Mouse (Mus musculus) CH12F3 (cell line): Measurements from ENCODE around the gene Aqp11.

Experiments
- in situ Hi-C: fragments of 300-500 bp; cut with MboI; formaldehyde crosslinking; loops from 2 replicates; pipeline ENCODE4 v1.14.3; 2020; ENCODE audit warnings: low sequenced_read_pairs

Aqp11 gene

GRCm38 (mm10) chr7:97737638-97738456 lies at the start of gene Aqp11:
TSS of gene Aqp11 (minus strand) at chr7:97738289.
- in situ Hi-C loops, result no loop called here

- in situ Hi-C loops, result no loop called here
These were observed 45.4 kb upstream of the Aqp11 start for GRCm38 (mm10) chr7:97783523-97783922.

- in situ Hi-C loops, result no loop called here
These were observed 43.4 kb upstream of the Aqp11 start for GRCm38 (mm10) chr7:97781496-97781895.

GRCm38 (mm10) chr7:97780815-97781214 lies 42.7 kb upstream of the Aqp11 start:
- in situ Hi-C loops, result no loop called here

GRCm38 (mm10) chr7:97780222-97780621 lies 42.1 kb upstream of the Aqp11 start:
- in situ Hi-C loops, result no loop called here

GRCm38 (mm10) chr7:97777191-97777590 lies 39.1 kb upstream of the Aqp11 start:
- in situ Hi-C loops, result no loop called here

- in situ Hi-C loops, result no loop called here
These were observed 37.8 kb upstream of the Aqp11 start for GRCm38 (mm10) chr7:97775923-97776322.

GRCm38 (mm10) chr7:97775380-97775779 lies 37.3 kb upstream of the Aqp11 start:
- in situ Hi-C loops, result no loop called here

GRCm38 (mm10) chr7:97770841-97771620 lies 32.9 kb upstream of the Aqp11 start:
- in situ Hi-C loops, result no loop called here

- in situ Hi-C loops, result no loop called here
These were observed 30.9 kb upstream of the Aqp11 start for GRCm38 (mm10) chr7:97769020-97769419.

GRCm38 (mm10) chr7:97767841-97768240 lies 29.8 kb upstream of the Aqp11 start:
- in situ Hi-C loops, result no loop called here

- in situ Hi-C loops, result no loop called here
These were observed 28.5 kb upstream of the Aqp11 start for GRCm38 (mm10) chr7:97766406-97767166.

- in situ Hi-C loops, result no loop called here
These were observed 27.9 kb upstream of the Aqp11 start for GRCm38 (mm10) chr7:97765963-97766347.

- in situ Hi-C loops, result no loop called here
These were observed 27.3 kb upstream of the Aqp11 start for GRCm38 (mm10) chr7:97765181-97765962.

GRCm38 (mm10) chr7:97764591-97764990 lies 26.5 kb upstream of the Aqp11 start:
- in situ Hi-C loops, result no loop called here

GRCm38 (mm10) chr7:97756967-97757881 lies 19.1 kb upstream of the Aqp11 start:
- in situ Hi-C loops, result loop anchor here (10.0 kb wide), 1 partner anchor 208 kb away; no protein-coding TSS in a partner anchor

- in situ Hi-C loops, result loop anchor here (10.0 kb wide), 1 partner anchor 215 kb away; no protein-coding TSS in a partner anchor
These were observed 11.4 kb upstream of the Aqp11 start for GRCm38 (mm10) chr7:97749207-97750190.

- in situ Hi-C loops, result no loop called here
These were observed 10.6 kb upstream of the Aqp11 start for GRCm38 (mm10) chr7:97748527-97749206.
